Mouse (Mus musculus) MEL (cell line): ENCODE data around the gene Slc39a11.

Experiments
- BHLHE40 ChIP-seq: IDR thresholded peaks from 2 replicates; pipeline ENCODE4 v1.6.1; 2012; ENCODE audit warnings: low read depth, mild to moderate bottlenecking, inconsistent platforms, low read length, improper control_type of control experiment, borderline replicate concordance
- CTCF ChIP-seq, 3 experiments: IDR thresholded peaks in 2 of 3; conservative IDR thresholded peaks in 1 of 3; 2 replicates each; pipeline ENCODE4 v1.5.1; 2011 to 2012; ENCODE audit warnings: low read length in 3 of 3, low read depth in 2 of 3, mild to moderate bottlenecking in 2 of 3, improper control_type of control experiment in 1 of 3, inconsistent platforms in 1 of 3, mixed read lengths in 1 of 3, moderate library complexity in 1 of 3; ENCODE audit not compliant: control insufficient read depth in 1 of 3, insufficient read depth in 1 of 3, poor library complexity in 1 of 3, severe bottlenecking in 1 of 3
- ELF1 ChIP-seq: IDR thresholded peaks from 2 replicates; pipeline ENCODE4 v1.6.1; 2014; ENCODE audit warnings: low read depth, mild to moderate bottlenecking, inconsistent platforms, low read length, improper control_type of control experiment, moderate library complexity
- EP300 ChIP-seq, 2 experiments: IDR thresholded peaks; 2 replicates each; pipeline ENCODE4 v1.6.1; 2011; ENCODE audit warnings: improper control_type of control experiment in 2 of 2, low read length in 2 of 2, low read depth in 1 of 2, mild to moderate bottlenecking in 1 of 2
- MAFK ChIP-seq: IDR thresholded peaks from 2 replicates; pipeline ENCODE4 v1.6.1; 2011; ENCODE audit warnings: low read depth, mild to moderate bottlenecking, low read length, improper control_type of control experiment, borderline replicate concordance
- MYB ChIP-seq: IDR thresholded peaks from 2 replicates; pipeline ENCODE4 v1.6.1; 2011; ENCODE audit warnings: mild to moderate bottlenecking, low read depth, low read length, improper control_type of control experiment
- NRF1 ChIP-seq: IDR thresholded peaks from 2 replicates; pipeline ENCODE4 v1.6.1; 2014; ENCODE audit warnings: low read depth, mild to moderate bottlenecking, inconsistent platforms, low read length, improper control_type of control experiment, moderate library complexity; ENCODE audit not compliant: poor library complexity, insufficient read depth, severe bottlenecking
- POLR2A ChIP-seq, 2 experiments: IDR thresholded peaks; 2 replicates each; pipeline ENCODE4 v1.6.1; 2011 to 2012; ENCODE audit warnings: low read length in 2 of 2, mild to moderate bottlenecking in 2 of 2, control low read depth in 1 of 2, improper control_type of control experiment in 1 of 2, low read depth in 1 of 2, moderate library complexity in 1 of 2; ENCODE audit not compliant: control insufficient read depth in 1 of 2, insufficient read depth in 1 of 2, poor library complexity in 1 of 2
- SIN3A ChIP-seq: IDR thresholded peaks from 2 replicates; pipeline ENCODE4 v1.6.1; 2012; ENCODE audit warnings: low read length, improper control_type of control experiment, inconsistent platforms
- TCF12 ChIP-seq: IDR thresholded peaks from 2 replicates; pipeline ENCODE4 v1.6.1; 2014; ENCODE audit warnings: low read depth, mild to moderate bottlenecking, inconsistent platforms, low read length, improper control_type of control experiment, moderate library complexity
- ZMIZ1 ChIP-seq: IDR thresholded peaks from 2 replicates; pipeline ENCODE4 v1.6.1; 2012; ENCODE audit warnings: low read depth, mild to moderate bottlenecking, inconsistent platforms, low read length, improper control_type of control experiment, moderate library complexity
- ZNF384 ChIP-seq: IDR thresholded peaks from 2 replicates; pipeline ENCODE4 v1.6.1; 2012; ENCODE audit warnings: low read depth, mild to moderate bottlenecking, inconsistent platforms, low read length, improper control_type of control experiment

- TF ChIP-seq NRF1 (no peak), ELF1 (no peak), POLR2A (IDR thresholded peaks at IDR 0.05; ENCODE audit: control insufficient read depth in 1 of 2, insufficient read depth in 1 of 2, low read depth in 1 of 2, low read length in 2 of 2, poor library complexity in 1 of 2) (no peak), MAFK (no peak), BHLHE40 (no peak), MYB (no peak), CTCF (IDR thresholded peaks at IDR 0.05 in 2 of 3, conservative IDR thresholded peaks at IDR 0.05 in 1 of 3; ENCODE audit: control insufficient read depth in 1 of 3, insufficient read depth in 1 of 3, low read depth in 2 of 3, low read length in 3 of 3, poor library complexity in 1 of 3, severe bottlenecking in 1 of 3) (no peak), ZMIZ1 (no peak), ZNF384 (no peak), EP300 (IDR thresholded peaks at IDR 0.05; ENCODE audit: low read depth in 1 of 2, low read length in 2 of 2) (no peak), SIN3A (no peak), TCF12 (no peak)
Measured at GRCm38 (mm10) chr11:113536308-113537198, 113.3 kb downstream of the Slc39a11 start.
